Mouse (Mus musculus) spleen, adult 2 months (tissue): ENCODE results near the gene Bcl7c.

ENCODE experiments used
- CTCF ChIP-seq: fragments of 200-500 bp; IDR thresholded peaks from 2 replicates; pipeline ENCODE4 v1.5.1; 2011; ENCODE audit warnings: mild to moderate bottlenecking, inconsistent platforms; ENCODE audit not compliant: insufficient read depth, insufficient read length, insufficient replicate concordance; ENCODE audit errors: extremely low read depth
- POLR2A ChIP-seq: fragments of 200-500 bp; IDR thresholded peaks from 2 replicates; pipeline ENCODE4 v1.6.1; 2011; ENCODE audit warnings: low read depth, low read length, inconsistent platforms

- TF ChIP-seq CTCF = no peak
- no peak for TF ChIP-seq POLR2A
Observed at GRCm38 (mm10) chr7:127681888-127682553, 26.7 kb downstream of the Bcl7c start.
